Mouse (Mus musculus): ENCODE results near the gene Anapc16.

GRCm38 (mm10) chr10:59995889-59996288, 7.0 kb downstream of the Anapc16 start:
- TF ChIP-seq CTCF (IDR thresholded peaks at IDR 0.05; ENCODE audit: extremely low read depth, insufficient read depth, insufficient read length, insufficient replicate concordance): no peak
- TF ChIP-seq POLR2A (IDR thresholded peaks at IDR 0.05; ENCODE audit: low read depth, low read length): no peak
